Comparison of ENCODE assay signal across 22 mouse cellular contexts in the genomic region with DNA sequence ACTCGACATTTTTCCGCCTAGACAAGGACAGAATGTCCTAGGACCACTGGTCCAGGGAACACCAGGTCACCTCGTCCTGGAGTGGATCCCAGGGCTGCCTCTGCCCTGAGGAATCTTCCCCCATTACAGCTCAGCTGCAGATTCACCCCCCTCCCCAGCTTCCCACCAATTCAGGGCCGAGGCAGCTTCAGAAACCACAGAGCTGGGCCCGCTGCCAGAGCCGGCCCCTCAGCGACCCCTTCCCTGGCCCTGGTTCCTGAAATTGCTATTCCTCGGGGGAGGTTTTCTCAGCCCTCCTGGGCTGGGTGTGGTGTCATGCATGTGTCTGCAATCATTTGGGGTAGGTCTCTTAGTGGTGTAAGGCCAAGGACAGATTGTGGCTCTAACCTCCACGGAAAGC. TPM values are rescaled to one million over a fixed set of nuclear protein-coding genes. Genes with fewer than 3 reads are reported as not detected.
DNase-seq lines count a peak whose midpoint lies in the region; ATAC-seq lines count a peak whose summit lies in the region.
"Had no signal": no experiment of that assay in that cellular context is flagged by ENCODE, and none has a peak within 500 bp of the region (broad histone marks: within the 10 kb centered on the region; RNA-seq: fewer than 3 reads in every experiment).

No protein-coding gene starts in this region.

- H3K27me3 ChIP-seq in embryonic facial prominence, embryonic 13.5 days, result 0 out of 2 replicates have a peak, but pooled peaks cover 8% of the 10 kb centered on the region

- H3K9me3 ChIP-seq in embryonic facial prominence, embryonic 13.5 days, result no peaks in the 10 kb centered on the region
- H3K9me3 ChIP-seq: forebrain, embryonic 13.5 days; hindbrain, embryonic 12.5 days; neural tube, embryonic 12.5 days had no signal

- no peak overlapping the region for H3K4me3 ChIP-seq in embryonic facial prominence, embryonic 13.5 days
- H3K4me3 ChIP-seq: erythroblast, embryonic 14.5 days; forebrain, embryonic 13.5 days; hindbrain, embryonic 12.5 days; neural tube, embryonic 12.5 days had no signal

- H3K4me1 ChIP-seq in embryonic facial prominence, embryonic 13.5 days, result peaks cover 43% of the 10 kb centered on the region

- peak; percentile 34; the same call in 1 of the 2 replicates for ATAC-seq in common myeloid progenitor, adult 5-6 weeks (replicated peaks; ENCODE audit: low read depth, poor library complexity, severe bottlenecking)
- 0 out of 2 replicates have a peak, but pooled peaks have one; percentile 4 for ATAC-seq in embryonic facial prominence, embryonic 13.5 days (ENCODE audit: insufficient number of reproducible peaks, insufficient read depth, low FRiP score, low TSS enrichment, low read depth)
- no peak for ATAC-seq in frontal cortex, adult (ENCODE audit: low TSS enrichment)
- ATAC-seq: forebrain, embryonic 13.5 days; inflammation-experienced regulatory T-cells, adult 6 months had no signal

- H3K4me2 ChIP-seq in embryonic facial prominence, embryonic 13.5 days, result 0 out of 2 replicates have a peak overlapping the region, but pooled peaks have one; percentile 2
- H3K4me2 ChIP-seq: forebrain, embryonic 13.5 days; hindbrain, embryonic 12.5 days; liver, embryonic 11.5 days; neural tube, embryonic 12.5 days had no signal

- no peaks in the 10 kb centered on the region for H3K36me3 ChIP-seq in embryonic facial prominence, embryonic 13.5 days
- H3K36me3 ChIP-seq: hindbrain, embryonic 12.5 days; neural tube, embryonic 12.5 days had no signal

- no peak overlapping the region for H3K9ac ChIP-seq in embryonic facial prominence, embryonic 13.5 days
- H3K9ac ChIP-seq: forebrain, embryonic 13.5 days; hindbrain, embryonic 12.5 days; neural tube, embryonic 12.5 days had no signal

- H3K27ac ChIP-seq in embryonic facial prominence, embryonic 13.5 days, result peak overlapping the region; percentile 58
- H3K27ac ChIP-seq: forebrain, embryonic 13.5 days; hindbrain, embryonic 12.5 days; neural tube, embryonic 12.5 days had no signal

- WGBS in embryonic facial prominence, embryonic 13.5 days, result 24% methylated on average over 9 of the region's 9 CpGs

- DNase-seq in lung, postnatal 10 days, result peak; percentile 28
- DNase-seq in lung, postnatal 25 days (ENCODE audit: low spot score), result no peak
- DNase-seq in testis, postnatal 10 days (ENCODE audit: low spot score), result peak; percentile 69
- DNase-seq in layer of hippocampus, postnatal 10 days (ENCODE audit: low spot score in 2 of 2), result no peak
- DNase-seq: adrenal gland, postnatal 14 days; cerebellum, adult 11 months; cerebellum, postnatal 14 days; embryo, embryonic 11 days; gastrocnemius, postnatal 25 days; heart, postnatal 10 days; kidney, adult 2 months; kidney, postnatal 25 days; right cerebral cortex, postnatal 25 days had no signal

RNA-seq across cellular contexts. Expression of a gene that starts 22.5 kb away (rescaled TPM):
- total RNA-seq in common myeloid progenitor, adult 5-6 weeks (2017), result 42.9 and 43.7 TPM in 2 replicates
- 34.8 and 40.4 TPM in 2 replicates for polyA plus RNA-seq in embryonic facial prominence, embryonic 13.5 days (2015; fragmentation: Nextera tagmentation; extraction: Ambion mirVana)
- 10 to 100 TPM; 11.4 to 12.4 TPM for total RNA-seq in layer of hippocampus, postnatal 10 days (2021)

Comparison
In these comparisons a context has a peak if more than half of its experiments do, and no peak if none do; other contexts are left out.
1. DNase-seq: peak in lung, postnatal 10 days (single experiment) and testis, postnatal 10 days (single experiment); none in lung, postnatal 25 days (single experiment) and layer of hippocampus, postnatal 10 days (0 of 2).